Mouse (Mus musculus) embryonic facial prominence, embryonic 11.5 days (tissue): Measurements from ENCODE around the gene Unc79. TPM values are rescaled to one million over a fixed set of nuclear protein-coding genes. Genes with fewer than 3 reads are reported as not detected.

Experiments
- ATAC-seq: fragments of 200-750 bp; cut with Nextera tagmentation; replicated peaks from 2 replicates; pipeline ENCODE4 v1.8.0; 2017; ENCODE audit warnings: low read depth; ENCODE audit not compliant: insufficient number of reproducible peaks, low FRiP score, low TSS enrichment
- DNase-seq: peaks from one replicate; pipeline ENCODE4 v3.0.0-alpha.2; 2015; ENCODE audit warnings: low spot score
- H3K27ac ChIP-seq: fragments of 300-500 bp; sonication (generic); replicated peaks from 2 replicates; pipeline ENCODE4 v1.5.1; 2014; ENCODE audit warnings: mild to moderate bottlenecking, low read depth, low read length, control low read depth
- H3K27me3 ChIP-seq: fragments of 300-500 bp; sonication (generic); 2 replicates; pipeline ENCODE4 v1.6.1; 2014; ENCODE audit warnings: mild to moderate bottlenecking, low read length, moderate library complexity, mixed read lengths; ENCODE audit not compliant: control insufficient read depth, insufficient read depth
- H3K36me3 ChIP-seq: fragments of 300-500 bp; sonication (generic); replicated peaks from 2 replicates; pipeline ENCODE4 v1.6.1; 2014; ENCODE audit warnings: low read depth, mild to moderate bottlenecking, low read length, moderate library complexity, mixed read lengths; ENCODE audit not compliant: control insufficient read depth, insufficient read depth
- H3K4me1 ChIP-seq: fragments of 300-500 bp; sonication (generic); 2 replicates; pipeline ENCODE4 v1.6.1; 2014; ENCODE audit warnings: low read length, mixed read lengths; ENCODE audit not compliant: control insufficient read depth, insufficient read depth
- H3K4me2 ChIP-seq: fragments of 300-500 bp; sonication (generic); 2 replicates; pipeline ENCODE4 v1.6.1; 2014; ENCODE audit warnings: low read depth, mild to moderate bottlenecking, control low read depth, low read length, moderate library complexity
- H3K4me3 ChIP-seq: fragments of 300-500 bp; sonication (generic); 2 replicates; pipeline ENCODE4 v1.5.1; 2014; ENCODE audit warnings: low read depth, low read length, control low read depth
- H3K9ac ChIP-seq: fragments of 300-500 bp; sonication (generic); replicated peaks from 2 replicates; pipeline ENCODE4 v1.6.1; 2014; ENCODE audit warnings: mild to moderate bottlenecking, control low read depth, low read length
- H3K9me3 ChIP-seq: fragments of 300-500 bp; sonication (generic); replicated peaks from 2 replicates; pipeline ENCODE4 v1.6.1; 2016; ENCODE audit warnings: mild to moderate bottlenecking, low read length, inconsistent platforms, mixed read lengths; ENCODE audit not compliant: control insufficient read depth
- WGBS: fragments of 180-500 bp; shearing (Covaris S2); extraction: QIAGEN DNeasy Blood & Tissue Kit; methylation state at CpG from one replicate; pipeline ENCODE4 v1.1.7; 2014; 5-methylcytosine and 5-hydroxymethylcytosine counted together
- polyA plus RNA-seq: library from polyadenylated mRNA; unstranded; fragments of >200 nt; fragmentation: Nextera tagmentation; extraction: Ambion mirVana; gene quantifications from 2 replicates; pipeline ENCODE4 v1.2.1, GENCODE M21; 2014

Gene Unc79
- polyA plus RNA-seq, 1 experiment from 2014 or later = 0.46 TPM

DNA sequence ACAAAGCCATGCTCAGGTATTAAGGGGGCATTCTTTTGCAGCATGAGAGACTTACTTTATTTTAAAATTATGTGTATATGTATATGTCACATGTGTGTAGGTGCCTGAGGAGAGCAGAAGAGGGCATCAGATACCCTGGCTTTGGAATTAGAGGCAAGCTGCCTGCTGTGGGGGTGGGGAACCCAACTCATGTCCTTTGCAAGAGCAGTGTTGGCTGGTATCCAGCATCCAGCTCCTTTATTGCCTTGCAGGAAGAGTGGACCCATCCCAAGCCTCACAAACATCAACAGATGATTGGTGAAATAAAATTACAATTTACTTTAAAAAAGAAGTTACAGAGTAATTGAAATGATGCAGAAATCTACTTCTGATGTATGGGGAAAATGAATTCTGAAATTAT lies 36.7 kb downstream of the Unc79 start:
- Histone ChIP-seq H3K9ac (no peak overlapping the region), H3K27me3 (no peaks in the 10 kb centered on the region), H3K36me3 (no peaks in the 10 kb centered on the region), H3K4me3 (no peak overlapping the region), H3K9me3 (no peaks in the 10 kb centered on the region), H3K27ac (no peak overlapping the region), H3K4me2 (no peak overlapping the region), H3K4me1 (no peaks in the 10 kb centered on the region)
- DNase-seq = no peak
- no peak for ATAC-seq

DNA sequence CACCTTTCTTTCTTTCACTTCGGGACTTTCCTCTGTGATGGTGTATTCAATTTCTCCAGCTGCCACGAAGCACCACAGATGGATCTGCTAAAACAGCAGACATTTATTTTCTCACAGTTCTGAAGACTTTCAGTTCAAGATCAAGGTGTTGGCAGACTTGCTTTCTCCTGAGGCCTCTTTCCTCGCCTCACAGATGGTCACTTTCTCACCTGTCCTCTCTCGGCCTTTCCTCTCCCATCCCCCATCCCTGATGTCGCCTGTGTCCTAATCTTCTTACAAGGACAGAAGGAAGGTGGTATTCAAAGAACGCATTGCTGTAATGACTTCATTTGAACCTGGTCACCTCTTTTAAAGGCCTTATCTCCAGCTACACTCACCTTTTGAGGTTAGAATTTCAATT lies 39.1 kb downstream of the Unc79 start:
- Histone ChIP-seq H3K4me2 (no peak overlapping the region), H3K9me3 (no peaks in the 10 kb centered on the region), H3K27me3 (no peaks in the 10 kb centered on the region), H3K4me1 (no peaks in the 10 kb centered on the region), H3K27ac (no peak overlapping the region), H3K36me3 (no peaks in the 10 kb centered on the region), H3K9ac (no peak overlapping the region), H3K4me3 (no peak overlapping the region)
- no peak for DNase-seq
- no peak for ATAC-seq
- WGBS = 77% methylated on average over 6 of the region's 6 CpGs

DNA sequence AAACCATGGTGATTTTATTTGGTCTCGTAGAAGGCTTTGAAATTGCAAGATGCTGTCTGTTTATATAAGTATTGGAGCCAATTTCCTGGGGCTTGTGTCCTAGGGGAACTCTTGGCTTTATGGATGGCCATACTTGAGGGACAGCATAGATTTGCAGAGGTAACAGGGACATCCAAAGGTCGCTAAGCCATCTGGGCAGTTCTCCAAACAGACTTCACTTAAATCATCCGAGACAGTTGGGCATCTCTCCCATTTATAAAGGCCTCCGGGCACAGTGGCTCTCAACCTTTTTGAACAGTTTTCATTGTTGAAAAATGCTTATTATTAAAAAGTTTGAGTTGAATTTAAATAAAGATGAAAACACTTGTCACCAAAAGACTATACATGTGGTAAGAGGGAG lies 59.8 kb downstream of the Unc79 start:
- no peaks in the 10 kb centered on the region for H3K27me3 ChIP-seq
- no peaks in the 10 kb centered on the region for H3K9me3 ChIP-seq
- ATAC-seq (no peak), DNase-seq (no peak)
- H3K9ac ChIP-seq = no peak overlapping the region
- no peak overlapping the region for H3K4me3 ChIP-seq
- 68% methylated on average over 4 of the region's 4 CpGs for WGBS
- no peak overlapping the region for H3K4me2 ChIP-seq
- no peak overlapping the region for H3K27ac ChIP-seq
- H3K4me1 ChIP-seq = no peaks in the 10 kb centered on the region
- H3K36me3 ChIP-seq = no peaks in the 10 kb centered on the region

DNA sequence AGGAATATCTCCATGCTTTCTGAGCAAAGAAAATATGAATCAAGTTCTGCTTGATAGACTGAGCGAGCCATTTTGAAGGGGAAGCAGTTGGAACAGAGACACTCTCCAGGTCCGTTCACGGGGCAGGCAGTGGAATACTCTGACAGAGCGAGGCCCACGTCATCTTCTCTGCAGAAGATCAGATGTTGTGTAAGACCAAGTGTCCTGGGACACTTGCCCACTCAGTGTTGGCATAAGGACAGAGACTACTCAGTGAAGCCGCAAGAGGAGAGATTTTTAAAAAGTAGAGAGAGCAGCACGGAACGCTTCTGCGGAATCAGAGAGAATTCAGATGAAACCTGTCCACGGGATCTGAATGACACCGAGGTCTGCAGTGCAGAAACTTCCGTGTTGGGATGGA lies 69.5 kb downstream of the Unc79 start:
- H3K36me3 ChIP-seq = no peaks in the 10 kb centered on the region
- DNase-seq (no peak), ATAC-seq (no peak)
- H3K27ac ChIP-seq = no peak overlapping the region
- H3K9me3 ChIP-seq = no peaks in the 10 kb centered on the region
- H3K4me2 ChIP-seq = no peak overlapping the region
- no peaks in the 10 kb centered on the region for H3K4me1 ChIP-seq
- 93% methylated on average over 12 of the region's 12 CpGs for WGBS
- H3K27me3 ChIP-seq = no peaks in the 10 kb centered on the region
- H3K4me3 ChIP-seq = no peak overlapping the region
- no peak overlapping the region for H3K9ac ChIP-seq

DNA sequence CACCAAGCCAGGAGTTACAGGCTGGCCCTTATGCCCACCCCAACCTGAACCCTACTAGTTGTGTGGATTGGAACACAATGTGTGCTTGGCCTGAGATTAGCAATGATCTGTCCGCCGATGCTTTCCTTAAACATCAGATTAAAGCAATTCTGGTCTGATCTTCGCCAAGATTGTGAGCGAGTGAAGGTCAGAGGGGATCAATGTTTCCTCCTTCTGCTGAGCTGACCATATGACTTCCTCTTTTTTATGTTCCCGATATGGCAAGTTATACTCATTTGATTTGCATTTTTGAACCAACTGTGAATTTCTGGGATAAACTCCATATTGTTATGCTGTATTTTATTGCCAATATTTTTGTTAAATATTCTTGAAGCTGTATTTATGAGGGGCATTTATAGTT lies 88.0 kb downstream of the Unc79 start:
- DNase-seq = no peak
- no peak overlapping the region for H3K9ac ChIP-seq
- no peaks in the 10 kb centered on the region for H3K4me1 ChIP-seq
- no peaks in the 10 kb centered on the region for H3K9me3 ChIP-seq
- H3K4me3 ChIP-seq = no peak overlapping the region
- no peak overlapping the region for H3K27ac ChIP-seq
- H3K4me2 ChIP-seq = no peak overlapping the region
- WGBS = 83% methylated on average over 5 of the region's 5 CpGs
- ATAC-seq = no peak
- H3K36me3 ChIP-seq = no peaks in the 10 kb centered on the region
- no peaks in the 10 kb centered on the region for H3K27me3 ChIP-seq

DNA sequence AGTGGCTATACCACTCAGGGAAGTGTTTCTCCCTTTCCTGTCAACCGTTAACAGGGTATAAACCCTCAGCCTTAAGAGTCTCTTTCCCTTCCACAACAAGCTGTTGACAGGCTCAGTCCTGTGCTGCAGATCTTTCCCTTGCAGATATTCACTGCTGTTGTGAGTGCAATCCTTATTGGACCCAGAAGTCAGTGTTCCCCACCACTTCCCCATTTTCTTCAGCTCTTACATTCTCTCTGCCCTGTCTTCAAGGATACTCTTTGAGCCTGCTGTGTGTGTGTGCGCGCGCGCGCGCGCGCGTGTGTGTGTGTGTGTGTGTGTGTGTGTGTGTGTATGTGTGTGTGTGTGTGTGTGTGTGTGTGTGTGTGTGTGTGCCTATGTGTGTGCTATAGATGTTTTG lies 90.7 kb downstream of the Unc79 start:
- Histone ChIP-seq H3K27ac (no peak overlapping the region), H3K27me3 (no peaks in the 10 kb centered on the region), H3K4me1 (no peaks in the 10 kb centered on the region), H3K36me3 (no peaks in the 10 kb centered on the region), H3K4me3 (no peak overlapping the region), H3K4me2 (no peak overlapping the region), H3K9me3 (no peaks in the 10 kb centered on the region), H3K9ac (no peak overlapping the region)
- DNase-seq (no peak), ATAC-seq (no peak)
- WGBS = 88% methylated on average over 10 of the region's 10 CpGs

DNA sequence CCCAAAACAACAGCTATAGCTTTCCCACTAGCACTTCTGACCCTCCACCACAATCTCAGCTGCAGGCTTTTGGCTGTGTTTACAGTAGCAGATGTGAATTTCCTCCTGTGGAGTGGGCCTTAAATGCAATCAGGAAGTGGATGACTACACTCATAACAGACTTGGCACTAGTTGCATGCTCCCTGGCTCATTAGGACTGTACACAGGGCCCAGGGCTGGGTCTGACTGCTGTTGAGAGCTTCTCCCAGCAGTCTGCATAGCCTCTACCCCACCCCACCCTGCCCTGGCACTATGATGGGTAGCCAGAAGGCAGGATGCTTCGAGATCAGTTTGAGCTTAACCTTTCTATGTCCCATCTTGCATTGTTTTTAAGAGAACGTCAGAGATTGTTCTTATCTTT lies 91.5 kb downstream of the Unc79 start:
- H3K27me3 ChIP-seq = no peaks in the 10 kb centered on the region
- no peaks in the 10 kb centered on the region for H3K4me1 ChIP-seq
- H3K4me2 ChIP-seq = no peak overlapping the region
- WGBS = 72% methylated on average over 2 of the region's 2 CpGs
- H3K9me3 ChIP-seq = no peaks in the 10 kb centered on the region
- no peak overlapping the region for H3K9ac ChIP-seq
- DNase-seq (no peak), ATAC-seq (no peak)
- H3K4me3 ChIP-seq = no peak overlapping the region
- H3K36me3 ChIP-seq = no peaks in the 10 kb centered on the region
- no peak overlapping the region for H3K27ac ChIP-seq

DNA sequence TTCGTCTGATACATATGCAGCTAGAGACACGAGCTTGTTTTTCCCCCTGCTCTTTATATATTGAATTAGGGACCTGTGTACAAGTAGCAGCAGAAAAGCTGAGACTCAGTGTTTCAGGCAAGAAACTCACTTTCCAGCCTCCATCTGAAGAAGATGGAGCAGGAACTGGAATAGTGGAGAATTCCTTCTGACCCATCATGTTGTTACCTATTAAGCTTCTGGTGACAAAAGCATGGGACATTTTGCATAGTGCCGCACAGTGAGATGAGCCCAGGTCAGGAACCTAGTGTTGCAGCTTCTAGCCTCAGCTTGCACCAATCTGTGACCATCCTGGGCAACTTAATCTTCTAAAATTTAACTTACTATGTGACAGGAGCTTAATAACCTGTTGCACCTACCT lies 92.7 kb downstream of the Unc79 start:
- Histone ChIP-seq H3K36me3 (no peaks in the 10 kb centered on the region), H3K4me1 (no peaks in the 10 kb centered on the region), H3K9ac (no peak overlapping the region), H3K27me3 (no peaks in the 10 kb centered on the region), H3K9me3 (no peaks in the 10 kb centered on the region), H3K4me2 (no peak overlapping the region), H3K4me3 (no peak overlapping the region), H3K27ac (no peak overlapping the region)
- ATAC-seq (no peak), DNase-seq (no peak)
- WGBS = 86% methylated on average over 3 of the region's 3 CpGs

DNA sequence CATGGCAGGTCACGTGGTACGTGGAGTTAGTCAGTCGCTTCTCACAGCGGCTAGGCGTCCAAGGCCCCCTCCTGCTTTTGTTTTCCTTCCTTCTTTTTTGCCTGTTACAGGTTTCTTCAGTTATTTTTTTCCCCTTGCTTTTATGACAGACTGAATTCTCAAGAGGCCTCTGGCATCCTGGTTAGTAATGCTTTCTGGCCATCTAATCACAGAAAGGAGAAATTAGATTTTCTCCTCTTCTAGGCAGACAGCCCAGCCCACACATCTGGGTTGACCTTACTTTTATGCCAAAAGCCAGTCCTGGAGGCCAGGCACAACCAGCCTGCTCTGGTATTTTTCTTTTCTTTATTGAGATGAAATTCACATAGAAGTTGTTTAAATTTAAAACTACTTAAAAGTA lies 94.1 kb downstream of the Unc79 start:
- Histone ChIP-seq H3K9me3 (no peaks in the 10 kb centered on the region), H3K4me1 (no peaks in the 10 kb centered on the region), H3K4me3 (no peak overlapping the region), H3K36me3 (no peaks in the 10 kb centered on the region), H3K27me3 (no peaks in the 10 kb centered on the region), H3K4me2 (no peak overlapping the region), H3K27ac (no peak overlapping the region), H3K9ac (no peak overlapping the region)
- 88% methylated on average over 5 of the region's 5 CpGs for WGBS
- ATAC-seq (no peak), DNase-seq (no peak)
